Mouse (Mus musculus) heart, embryonic 11.5 days (tissue): Measurements from ENCODE around the gene Pisd. TPM values are rescaled to one million over a fixed set of nuclear protein-coding genes. Genes with fewer than 3 reads are reported as not detected.
"Not testable (repeated sequence)": the region's sequence is repeated elsewhere in the genome, so short reads cannot be mapped to it uniquely, and the experiment has no call there.

Source experiments
- ATAC-seq: fragments of 200-750 bp; cut with Nextera tagmentation; replicated peaks from 2 replicates; pipeline ENCODE4 v1.8.0; 2017; ENCODE audit warnings: moderate library complexity; ENCODE audit not compliant: insufficient number of reproducible peaks, low FRiP score, low TSS enrichment
- H3K27ac ChIP-seq: fragments of 300-500 bp; sonication (generic); 2 replicates; pipeline ENCODE4 v1.5.1; 2014; ENCODE audit warnings: mild to moderate bottlenecking, low read depth, low read length
- H3K27me3 ChIP-seq: fragments of 300-500 bp; sonication (generic); 2 replicates; pipeline ENCODE4 v1.6.1; 2014; ENCODE audit warnings: mild to moderate bottlenecking, low read length, mixed read lengths; ENCODE audit not compliant: control insufficient read depth, insufficient read depth
- H3K36me3 ChIP-seq: fragments of 300-500 bp; sonication (generic); 2 replicates; pipeline ENCODE4 v1.6.1; 2014; ENCODE audit warnings: mild to moderate bottlenecking, low read length, moderate library complexity, mixed read lengths; ENCODE audit not compliant: control insufficient read depth, insufficient read depth
- H3K4me1 ChIP-seq: fragments of 300-500 bp; sonication (generic); 2 replicates; pipeline ENCODE4 v1.6.1; 2014; ENCODE audit warnings: low read length; ENCODE audit not compliant: control insufficient read depth, insufficient read depth
- H3K4me2 ChIP-seq: fragments of 300-500 bp; sonication (generic); 2 replicates; pipeline ENCODE4 v1.6.1; 2014; ENCODE audit warnings: mild to moderate bottlenecking, moderate library complexity
- H3K4me3 ChIP-seq: fragments of 300-500 bp; sonication (generic); 2 replicates; pipeline ENCODE4 v1.5.1; 2014; ENCODE audit warnings: low read depth, low read length
- H3K9ac ChIP-seq: fragments of 300-500 bp; sonication (generic); 2 replicates; pipeline ENCODE4 v1.6.1; 2014; ENCODE audit warnings: mild to moderate bottlenecking, low read depth, low read length, moderate library complexity
- H3K9me3 ChIP-seq: fragments of 300-500 bp; sonication (generic); replicated peaks from 2 replicates; pipeline ENCODE4 v1.6.1; 2016; ENCODE audit warnings: low read length; ENCODE audit not compliant: control insufficient read depth
- WGBS: fragments of 180-500 bp; shearing (Covaris S2); extraction: QIAGEN DNeasy Blood & Tissue Kit; methylation state at CpG from one replicate; pipeline ENCODE4 v1.1.7; 2014; ENCODE audit not compliant: insufficient replicate concordance; 5-methylcytosine and 5-hydroxymethylcytosine counted together
- polyA plus RNA-seq: library from polyadenylated mRNA; unstranded; fragments of >200 nt; fragmentation: Nextera tagmentation; extraction: Ambion mirVana; gene quantifications from 2 replicates; pipeline ENCODE4 v1.2.1, GENCODE M21; 2014

The Pisd gene
- polyA plus RNA-seq, 1 experiment from 2014 or later: 45.5 TPM

- H3K4me1 ChIP-seq: no peaks in the 10 kb centered on the region
- no peaks in the 10 kb centered on the region for H3K27me3 ChIP-seq
- H3K27ac ChIP-seq: no peak overlapping the region
- H3K4me3 ChIP-seq: no peak overlapping the region
- H3K36me3 ChIP-seq: no peaks in the 10 kb centered on the region
- no peak overlapping the region for H3K9ac ChIP-seq
- H3K4me2 ChIP-seq: no peak overlapping the region
- no peaks in the 10 kb centered on the region for H3K9me3 ChIP-seq
- WGBS: 84% methylated on average over 2 of the region's 2 CpGs
- no peak for ATAC-seq
Measured at GRCm38 (mm10) chr5:32759662-32760061, 25.8 kb downstream of the Pisd start.

GRCm38 (mm10) chr5:32756141-32756540 lies 29.3 kb downstream of the Pisd start:
- Histone ChIP-seq H3K4me1 (no peaks in the 10 kb centered on the region), H3K27ac (no peak overlapping the region), H3K9me3 (no peaks in the 10 kb centered on the region), H3K4me2 (no peak overlapping the region), H3K4me3 (no peak overlapping the region), H3K27me3 (no peaks in the 10 kb centered on the region), H3K9ac (no peak overlapping the region), H3K36me3 (no peaks in the 10 kb centered on the region)
- WGBS: 93% methylated on average over 8 of the region's 8 CpGs
- no peak for ATAC-seq

DNA sequence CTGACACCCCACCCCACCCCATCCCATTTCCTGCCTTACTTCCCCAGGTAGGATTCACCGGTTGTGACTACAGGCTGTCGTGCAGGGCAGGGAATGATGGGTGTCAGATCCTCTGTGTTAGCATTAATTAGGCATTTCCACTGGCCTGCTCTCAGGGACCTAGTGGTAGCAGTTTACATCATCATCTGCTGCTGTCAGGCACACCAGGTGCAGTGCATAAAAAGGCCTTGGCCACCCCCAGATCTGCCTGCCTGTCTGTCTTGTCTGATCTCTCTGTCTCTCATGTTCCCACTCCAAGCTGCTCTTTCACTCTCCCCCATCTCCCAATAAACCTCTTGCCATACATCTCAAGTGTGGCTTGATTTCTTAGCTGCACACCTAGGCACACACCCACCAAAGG lies 33.7 kb downstream of the Pisd start:
- no peak overlapping the region for H3K4me3 ChIP-seq
- no peak for ATAC-seq
- H3K27me3 ChIP-seq: no peaks in the 10 kb centered on the region
- H3K27ac ChIP-seq: no peak overlapping the region
- no peaks in the 10 kb centered on the region for H3K9me3 ChIP-seq
- peaks cover 5% of the 10 kb centered on the region for H3K4me1 ChIP-seq
- 66% methylated on average over 2 of the region's 2 CpGs for WGBS
- H3K4me2 ChIP-seq: no peak overlapping the region
- H3K36me3 ChIP-seq: no peaks in the 10 kb centered on the region
- H3K9ac ChIP-seq: no peak overlapping the region

GRCm38 (mm10) chr5:32748936-32749335 lies 36.5 kb downstream of the Pisd start:
- H3K27me3 ChIP-seq: no peaks in the 10 kb centered on the region
- 90% methylated on average over 6 of the region's 6 CpGs for WGBS
- no peak overlapping the region for H3K4me3 ChIP-seq
- peaks cover 17% of the 10 kb centered on the region for H3K4me1 ChIP-seq
- H3K4me2 ChIP-seq: no peak overlapping the region
- no peak overlapping the region for H3K27ac ChIP-seq
- H3K36me3 ChIP-seq: no peaks in the 10 kb centered on the region
- no peak for ATAC-seq
- no peaks in the 10 kb centered on the region for H3K9me3 ChIP-seq
- no peak overlapping the region for H3K9ac ChIP-seq

DNA sequence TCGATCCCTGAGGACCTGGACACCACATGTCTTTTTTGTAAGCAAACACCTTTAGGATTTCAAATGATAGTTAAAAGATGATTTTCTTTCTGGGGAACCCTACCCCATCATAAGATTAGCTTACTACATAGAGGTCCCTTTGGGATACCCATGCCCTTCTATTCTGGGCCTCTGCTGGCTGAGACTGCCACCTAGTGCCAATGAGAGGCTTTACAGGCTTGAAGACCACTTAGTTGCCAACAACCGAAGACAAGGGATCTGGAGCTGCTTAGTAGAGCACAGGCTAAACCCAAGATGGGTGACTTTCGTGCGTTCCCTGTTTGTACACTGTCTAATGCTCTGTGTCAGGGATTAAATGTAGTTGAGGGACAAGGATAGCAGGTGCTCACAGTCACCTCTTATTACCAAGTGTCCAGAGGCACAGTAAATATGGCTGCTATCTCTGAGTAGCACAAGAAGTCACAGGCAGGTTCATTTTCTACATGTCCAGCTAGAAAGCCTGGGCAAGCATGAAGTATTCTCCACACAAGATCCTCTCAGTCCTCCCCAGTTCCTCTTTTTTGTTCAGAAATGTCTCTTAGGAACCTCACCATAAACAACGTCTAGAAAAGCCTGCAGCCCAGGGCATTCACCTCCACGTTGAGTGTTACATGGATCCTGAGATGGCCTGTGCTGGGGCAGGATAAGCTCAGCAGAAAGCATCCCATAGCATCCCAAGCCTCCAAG lies 37.6 kb downstream of the Pisd start:
- ATAC-seq: no peak
- no peaks in the 10 kb centered on the region for H3K27me3 ChIP-seq
- no peak overlapping the region; the same call in 1 of the 2 replicates for H3K4me2 ChIP-seq
- peaks cover 17% of the 10 kb centered on the region for H3K4me1 ChIP-seq
- 0 out of 2 replicates have a peak overlapping the region, but pooled peaks have one; percentile 16 for H3K9ac ChIP-seq
- 56% methylated on average over 6 of the region's 6 CpGs for WGBS
- H3K36me3 ChIP-seq: no peaks in the 10 kb centered on the region
- no peaks in the 10 kb centered on the region for H3K9me3 ChIP-seq
- H3K27ac ChIP-seq: no peak overlapping the region
- no peak overlapping the region for H3K4me3 ChIP-seq

GRCm38 (mm10) chr5:32745705-32746655 lies 39.5 kb downstream of the Pisd start:
- Histone ChIP-seq H3K4me3 (peak overlapping the region; percentile 56), H3K4me2 (peak overlapping the region; percentile 79), H3K4me1 (peaks cover 17% of the 10 kb centered on the region), H3K27me3 (no peaks in the 10 kb centered on the region), H3K36me3 (0 out of 2 replicates have a peak, but pooled peaks cover 2% of the 10 kb centered on the region), H3K9me3 (no peaks in the 10 kb centered on the region), H3K9ac (peak overlapping the region; percentile 76), H3K27ac (peak overlapping the region; percentile 88)
- peak; percentile 88 for ATAC-seq
- WGBS: 9% methylated on average over 10 of the region's 10 CpGs

GRCm38 (mm10) chr5:32742149-32742548 lies 43.3 kb downstream of the Pisd start:
- WGBS: 66% methylated on average over 9 of the region's 9 CpGs
- Histone ChIP-seq H3K36me3 (0 out of 2 replicates have a peak, but pooled peaks cover 2% of the 10 kb centered on the region), H3K9ac (no peak overlapping the region), H3K4me2 (no peak overlapping the region), H3K4me1 (peaks cover 17% of the 10 kb centered on the region), H3K27ac (no peak overlapping the region), H3K27me3 (no peaks in the 10 kb centered on the region), H3K9me3 (no peaks in the 10 kb centered on the region), H3K4me3 (no peak overlapping the region)
- no peak for ATAC-seq

- ATAC-seq, H3K9me3 ChIP-seq: not testable (repeated sequence)
Measured at GRCm38 (mm10) chr5:32741377-32741776, 44.1 kb downstream of the Pisd start.

More at GRCm38 (mm10) chr5:32741377-32741776, 44.1 kb downstream of the Pisd start:
- not testable (repeated sequence) for H3K4me3 ChIP-seq, H3K27ac ChIP-seq, H3K4me1 ChIP-seq, H3K27me3 ChIP-seq, H3K36me3 ChIP-seq, H3K4me2 ChIP-seq, H3K9ac ChIP-seq
- 85% methylated on average over 4 of the region's 4 CpGs for WGBS
